Mouse (Mus musculus) T-cell, adult 2 months (primary cell): ENCODE measurements around the gene Anks1b.

Experiments
- DNase-seq: peaks from one replicate; pipeline ENCODE4 v3.0.0; 2022; ENCODE audit warnings: low spot score

The Anks1b gene

DNA sequence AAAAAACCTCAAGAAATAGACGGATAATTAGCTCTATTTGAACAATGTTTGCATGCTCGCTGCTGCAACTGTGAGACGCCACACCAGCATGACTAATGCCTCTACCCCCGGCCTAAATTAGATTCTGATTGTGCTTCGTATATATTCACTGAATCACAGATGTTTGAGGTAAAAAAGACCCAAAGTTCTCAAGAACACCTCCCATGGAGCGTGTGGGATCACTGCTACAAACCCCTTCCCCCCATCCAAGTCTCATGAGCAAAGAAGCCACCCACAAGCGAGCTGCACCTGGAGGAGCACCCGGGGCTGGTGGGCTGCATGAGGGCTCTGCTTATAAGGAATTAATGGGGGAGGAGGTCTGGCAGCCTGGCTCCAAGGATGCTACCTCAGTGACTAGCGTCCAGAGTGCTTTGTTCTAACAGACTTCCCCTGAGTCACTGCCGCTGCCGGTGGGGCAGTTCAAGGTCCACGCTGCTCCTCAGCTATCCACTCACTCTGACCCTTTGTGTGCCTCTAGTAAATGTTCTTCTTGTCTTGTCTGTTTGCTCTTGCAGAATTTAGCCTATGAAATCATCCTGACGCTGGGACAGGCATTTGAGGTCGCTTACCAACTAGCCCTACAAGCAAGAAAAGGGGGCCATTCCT lies 1092.5 kb downstream of the Anks1b start:
- no peak for DNase-seq

- no peak for DNase-seq
Measured at GRCm38 (mm10) chr10:90966821-90967220, 1093.5 kb downstream of the Anks1b start.

DNA sequence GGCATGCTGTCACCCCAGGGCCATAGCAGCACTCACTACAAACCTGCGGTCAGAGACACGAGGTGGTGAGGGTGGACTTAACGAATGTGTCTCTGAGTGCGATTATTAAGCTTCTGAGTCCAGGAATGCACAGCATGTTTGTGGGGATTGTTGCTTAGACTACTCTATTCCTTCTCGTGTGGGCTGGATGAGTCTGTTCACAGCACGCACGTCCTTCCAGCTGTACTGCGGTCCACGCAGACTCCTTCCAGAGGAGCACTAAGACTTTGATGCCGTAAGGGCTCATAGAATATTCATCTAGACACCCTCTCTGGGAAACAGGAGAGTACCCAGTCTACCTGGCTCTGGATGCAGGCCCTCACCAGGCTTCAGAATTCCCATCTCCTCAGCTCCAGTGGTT lies 1094.9 kb downstream of the Anks1b start:
- no peak for DNase-seq

DNA sequence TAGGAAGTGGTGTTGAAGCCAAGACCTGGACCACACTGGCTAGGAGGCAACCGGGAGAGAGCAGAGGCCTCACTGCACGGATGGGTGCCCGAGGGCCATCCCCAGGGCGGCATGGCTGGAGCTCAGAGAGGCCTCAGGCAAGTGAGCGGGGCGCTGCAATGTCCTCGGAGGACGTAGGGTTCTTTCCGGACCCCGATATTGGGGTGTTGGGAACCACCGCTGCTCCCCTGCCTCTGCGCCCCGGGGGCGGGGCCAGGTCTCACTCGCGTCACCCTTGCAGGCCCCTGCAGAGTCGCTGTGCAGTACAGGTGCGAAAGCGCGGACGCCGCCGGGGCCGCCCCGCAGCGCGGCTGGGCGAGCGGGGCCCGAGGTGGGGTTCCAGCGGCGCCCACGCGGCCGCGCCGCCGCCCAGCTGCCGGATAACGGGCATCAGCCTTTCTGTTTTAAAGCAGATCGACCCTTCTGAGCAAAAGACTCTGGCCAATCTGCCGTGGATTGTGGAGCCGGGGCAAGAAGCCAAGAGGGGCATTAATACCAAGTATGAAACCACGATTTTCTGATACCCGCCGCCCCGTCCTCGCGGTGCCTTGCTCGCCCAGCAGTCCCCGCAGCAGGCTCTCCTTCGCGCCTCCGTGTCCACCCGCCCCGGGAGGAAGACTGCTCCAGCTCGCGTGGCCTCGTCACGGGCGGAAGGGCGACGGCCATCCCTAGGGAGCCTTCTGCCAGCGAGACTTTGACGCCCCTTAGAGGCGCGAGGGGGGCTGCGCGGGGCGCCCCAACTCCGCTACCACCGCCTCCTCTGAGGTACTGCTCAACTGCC lies 1096.3 kb downstream of the Anks1b start:
- no peak for DNase-seq

GRCm38 (mm10) chr10:90970560-90970959 lies 1097.3 kb downstream of the Anks1b start:
- no peak for DNase-seq

- no peak for DNase-seq
Measured at GRCm38 (mm10) chr10:90974084-90974483, 1100.8 kb downstream of the Anks1b start.

DNA sequence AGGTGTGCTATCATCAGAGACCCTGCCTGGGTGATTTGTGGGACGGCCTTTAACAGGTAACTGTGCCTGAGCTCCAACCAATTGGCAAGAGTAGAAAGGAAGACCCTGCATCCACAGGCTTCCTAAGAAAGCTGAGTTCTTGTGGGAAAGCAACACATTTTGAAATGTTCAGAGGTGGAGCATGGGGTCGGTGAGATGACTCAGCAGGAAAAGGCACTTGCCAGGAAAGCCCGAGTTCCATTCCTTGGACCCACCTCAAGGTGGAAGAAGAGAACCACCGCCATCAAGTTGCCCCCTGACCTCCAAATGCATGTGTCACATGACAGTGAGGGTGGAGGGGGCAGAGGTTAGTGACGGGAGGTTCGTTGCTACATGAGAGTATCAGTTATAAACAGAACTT lies 1101.2 kb downstream of the Anks1b start:
- DNase-seq, result no peak

DNA sequence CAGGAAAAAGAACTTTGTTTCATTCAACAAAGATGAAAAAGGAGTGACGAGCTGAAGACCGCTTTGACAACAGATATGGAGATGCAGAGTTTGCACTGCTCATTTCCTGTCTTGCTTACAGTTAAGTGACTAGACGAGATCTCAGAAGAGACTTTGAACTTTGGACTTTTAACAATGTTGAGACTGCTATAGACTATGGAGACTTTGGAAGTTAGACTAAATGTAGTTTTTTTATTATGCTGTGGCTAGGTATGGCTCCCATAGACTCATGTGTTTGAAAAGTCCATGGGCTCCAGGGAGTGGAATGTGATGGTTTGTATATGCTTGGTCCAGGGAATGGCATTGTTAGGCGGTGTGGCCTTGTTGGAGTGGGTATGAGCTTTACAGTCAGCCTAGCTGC lies 1108.5 kb downstream of the Anks1b start:
- no peak for DNase-seq

GRCm38 (mm10) chr10:90983046-90983445 lies 1109.7 kb downstream of the Anks1b start:
- DNase-seq, result no peak

- no peak for DNase-seq
Measured at GRCm38 (mm10) chr10:90990340-90990739, 1117.0 kb downstream of the Anks1b start.

- no peak for DNase-seq
Measured at GRCm38 (mm10) chr10:90992237-90992636, 1118.9 kb downstream of the Anks1b start.

DNA sequence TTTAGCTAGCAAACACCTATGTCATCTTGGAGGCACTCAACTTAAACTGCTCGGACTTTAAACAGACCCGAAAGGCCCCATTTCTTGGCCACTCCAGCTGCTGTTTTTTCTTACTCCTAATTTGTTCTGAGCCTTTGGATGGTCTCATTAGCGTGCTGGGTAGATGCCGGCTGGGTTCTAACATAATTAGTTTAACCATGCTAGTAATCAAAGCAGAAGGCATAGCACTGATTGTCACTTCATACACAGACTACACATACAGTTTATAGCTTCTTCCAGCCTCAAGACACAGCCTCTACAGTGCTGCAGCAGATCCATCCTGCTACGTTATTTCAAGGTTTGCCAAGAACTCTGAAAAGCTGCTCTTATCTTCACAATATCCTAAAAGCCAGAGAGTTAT lies 1120.6 kb downstream of the Anks1b start:
- DNase-seq, result no peak

DNA sequence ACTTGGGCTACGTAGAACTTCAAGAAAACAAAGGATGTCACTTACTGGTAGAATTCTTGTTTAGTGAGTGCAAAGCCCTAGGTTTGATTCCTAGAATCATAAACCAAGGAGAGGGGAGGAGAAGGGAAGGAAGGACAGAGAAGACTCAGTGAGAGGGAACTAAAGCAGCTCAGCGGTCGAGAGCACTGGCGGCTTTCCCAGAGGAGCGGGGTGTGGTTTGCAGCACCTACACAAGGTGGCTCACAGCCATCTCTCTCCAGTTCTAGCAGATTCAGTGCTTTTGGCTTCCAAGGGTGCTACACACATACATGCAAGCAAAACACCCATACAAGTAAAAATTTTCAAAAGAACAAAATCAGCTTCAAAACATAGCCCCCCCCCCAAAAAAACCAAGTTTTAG lies 1126.6 kb downstream of the Anks1b start:
- no peak for DNase-seq

DNA sequence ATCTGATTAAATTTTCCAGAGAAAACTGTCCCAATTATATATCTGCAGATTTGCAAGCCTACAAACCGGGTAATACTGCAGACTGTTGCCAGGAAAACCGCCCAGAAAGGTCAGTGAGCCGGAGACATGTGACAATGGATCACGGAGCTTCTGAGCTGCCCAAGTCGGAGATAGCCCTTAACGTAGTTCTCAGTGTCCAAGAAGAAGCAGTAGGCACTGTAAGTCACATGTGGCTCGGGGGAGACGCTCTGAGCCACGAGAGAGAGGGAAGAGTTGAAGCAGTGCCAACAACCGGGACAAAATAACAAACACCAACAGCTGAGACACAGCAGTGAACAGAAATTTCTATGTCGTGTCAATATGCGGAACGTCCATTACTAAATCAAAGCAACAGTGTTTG lies 1128.1 kb downstream of the Anks1b start:
- DNase-seq, result no peak

DNA sequence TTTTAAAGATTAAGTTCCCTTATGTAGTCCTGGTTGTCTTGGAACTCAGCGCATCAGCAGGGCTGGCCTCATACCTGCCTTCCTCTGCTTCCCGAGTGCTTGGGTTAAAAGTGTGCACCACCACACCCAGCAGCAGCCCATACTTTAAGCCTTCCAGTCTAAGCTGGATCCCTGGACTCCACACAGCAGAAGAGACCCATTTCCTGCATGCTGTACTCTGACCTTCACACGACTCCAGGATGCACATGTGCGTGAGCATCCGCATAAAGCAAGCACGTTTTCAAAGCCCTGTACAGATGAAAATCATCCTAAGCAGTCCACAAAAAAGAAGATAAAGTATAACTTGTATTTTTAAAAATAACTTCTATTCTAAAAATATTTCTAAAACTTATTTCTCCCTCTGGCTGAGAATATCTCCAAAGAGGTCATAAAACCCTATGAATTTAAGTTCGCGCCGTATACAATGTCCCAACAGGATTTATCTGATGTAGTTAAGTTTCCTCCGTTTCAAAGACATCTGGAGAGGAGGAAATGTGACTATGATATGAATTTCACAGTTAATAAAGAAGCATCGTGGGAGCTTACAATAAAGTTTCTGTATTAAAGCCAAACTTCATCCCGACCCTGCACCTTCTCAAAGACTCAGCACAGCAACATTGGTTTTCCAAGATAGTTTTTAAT lies 1132.7 kb downstream of the Anks1b start:
- no peak for DNase-seq
